Mouse (Mus musculus) colon, adult 2 months (tissue): ENCODE results near the gene 9030025P20Rik. TPM values are rescaled to one million over a fixed set of nuclear protein-coding genes. Genes with fewer than 3 reads are reported as not detected.

Experiments used
- polyA plus RNA-seq: library from polyadenylated mRNA; depleted of rRNA; stranded (reverse); fragments of >200 nt; gene quantifications from 2 replicates; pipeline ENCODE4 v1.2.3, GENCODE M21; 2012; rRNA removed

9030025P20Rik gene
- 4.3 and 4.7 TPM in 2 replicates for polyA plus RNA-seq

GRCm38 (mm10) chr17:14978362-14979038 lies at the start of gene 9030025P20Rik, which contains the start of gene Gm3417:
9030025P20Rik (plus strand) TSS chr17:14978468.
Gm3417 (minus strand) TSS chr17:14978790.

GRCm38 (mm10) chr17:14943009-14943728 lies 35.1 kb upstream of the 9030025P20Rik start, which contains the start of the genes Wdr27 and 1600012H06Rik:
Wdr27 (minus strand) TSS chr17:14943158.
1600012H06Rik (plus strand) TSS chr17:14943184.

GRCm38 (mm10) chr17:14960951-14961556 lies 17.2 kb upstream of the 9030025P20Rik start, which contains the start of gene Phf10:
Phf10 (minus strand) TSS chr17:14961273.

GRCm38 (mm10) chr17:15009706-15010413 lies 31.6 kb downstream of the 9030025P20Rik start, which contains the start of gene Gm3435:
Gm3435 (plus strand) TSS chr17:15010176.

Other genes with a start within 250 kb of the 9030025P20Rik start
- gene Wdr27, start 35.3 kb upstream of the 9030025P20Rik start, polyA plus RNA-seq, result 4.9 and 7.7 TPM in 2 replicates
- 18.4 and 21.3 TPM in 2 replicates for gene 1600012H06Rik, start 35.3 kb upstream of the 9030025P20Rik start, polyA plus RNA-seq
- 11.1 and 12.8 TPM in 2 replicates for gene Phf10, start 17.2 kb upstream of the 9030025P20Rik start, polyA plus RNA-seq
- 0.25 TPM in 1 of 2 replicates, not detected in the other for gene Gm3417, start 322 bp downstream of the 9030025P20Rik start, polyA plus RNA-seq
- 0.71 and 0.73 TPM in 2 replicates for gene Gm3435, start 31.7 kb downstream of the 9030025P20Rik start, polyA plus RNA-seq
- 16.2 and 18.6 TPM in 2 replicates for gene Ermard, start 62.7 kb downstream of the 9030025P20Rik start, polyA plus RNA-seq
- not detected in 2 replicates for gene Tcte3, start 63.0 kb downstream of the 9030025P20Rik start, polyA plus RNA-seq
- gene Gm3448, start 63.1 kb downstream of the 9030025P20Rik start, polyA plus RNA-seq, result 0.42 and 0.64 TPM in 2 replicates